Mouse (Mus musculus) thymus, adult 2 months (tissue): Measurements from ENCODE around the gene Tcf12.

ENCODE experiments used
- CTCF ChIP-seq: fragments of 200-500 bp; IDR thresholded peaks from 2 replicates; pipeline ENCODE4 v1.5.1; 2012; ENCODE audit warnings: mild to moderate bottlenecking, control low read depth, low read length, moderate library complexity, borderline replicate concordance; ENCODE audit not compliant: control insufficient read depth, poor library complexity, insufficient read depth; ENCODE audit errors: extremely low read depth
- POLR2A ChIP-seq: fragments of 200-500 bp; IDR thresholded peaks from 2 replicates; pipeline ENCODE4 v1.6.1; 2012; ENCODE audit warnings: mild to moderate bottlenecking, low read length, control low read depth, moderate library complexity; ENCODE audit not compliant: control insufficient read depth, poor library complexity, insufficient read depth; ENCODE audit errors: extremely low read depth

DNA sequence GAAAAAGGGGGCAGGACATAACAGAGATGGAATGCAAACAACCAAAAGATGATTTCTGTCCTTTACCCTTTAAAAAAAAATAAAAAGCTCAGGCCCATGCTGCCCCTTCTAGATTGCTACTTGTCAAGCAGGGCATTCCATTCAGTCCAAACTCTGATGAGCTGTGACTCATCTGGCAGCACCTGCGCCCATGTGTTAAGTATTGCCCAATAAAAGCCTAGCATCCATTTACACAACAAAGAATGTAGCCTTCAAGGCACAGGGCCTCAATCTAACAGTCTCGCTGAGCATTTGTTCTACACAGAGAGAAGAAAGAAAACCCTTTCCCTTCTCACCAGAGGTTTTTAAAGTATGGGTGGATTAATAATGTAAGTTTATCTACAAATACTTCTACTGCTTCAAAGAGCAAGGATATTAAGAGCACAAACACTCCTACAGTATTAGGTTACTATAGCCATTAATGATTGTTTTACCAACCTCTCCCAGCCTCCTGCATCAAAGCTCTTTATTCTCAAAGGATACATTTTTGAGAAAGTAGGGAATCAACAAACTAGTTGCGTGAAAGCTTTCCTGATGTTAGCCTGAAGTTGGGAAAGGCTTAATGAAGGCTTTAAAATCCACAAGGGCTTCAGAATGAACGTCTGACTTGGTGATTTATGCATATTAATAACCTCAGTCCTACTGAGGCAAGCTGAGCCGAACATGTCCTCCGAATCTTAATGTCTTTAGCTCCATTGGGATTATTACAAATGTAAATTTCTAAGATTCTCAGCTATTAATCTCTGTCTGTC is 195.6 kb downstream of the Tcf12 start:
- TF ChIP-seq CTCF (no peak), POLR2A (no peak)
